Mouse (Mus musculus) CH12.LX (cell line): ENCODE measurements at regions not wholly inside any gene's neighbourhood (a gene's known extent, or its start where the extent isn't known, plus 50 kb on each side); places are given as distances from the start of the nearest gene placed in this dataset.

ENCODE experiments used
- DNase-seq: peaks from one replicate; pipeline ENCODE4 v3.0.0-alpha.2; 2013; ENCODE audit errors: extremely low read depth
- H3K27ac ChIP-seq: 2 replicates; pipeline ENCODE4 v1.5.1; 2012; ENCODE audit warnings: low read depth, mild to moderate bottlenecking, control low read depth, moderate library complexity; ENCODE audit not compliant: insufficient read depth
- H3K27me3 ChIP-seq: replicated peaks from 2 replicates; pipeline ENCODE3; 2012; ENCODE audit warnings: inconsistent platforms
- H3K36me3 ChIP-seq, 2 experiments: replicated peaks in 1 of 2; 2 replicates each; pipeline versions ENCODE3 to v1.6.1; 2012; ENCODE audit warnings: inconsistent platforms in 1 of 2, low read length in 1 of 2, mild to moderate bottlenecking in 1 of 2, mixed read lengths in 1 of 2, moderate library complexity in 1 of 2; ENCODE audit not compliant: control insufficient read depth in 1 of 2, insufficient read depth in 1 of 2
- H3K4me1 ChIP-seq, 2 experiments: 2 replicates each; pipeline ENCODE4 v1.6.1; 2012; ENCODE audit warnings: inconsistent platforms in 1 of 2, moderate library complexity in 1 of 2; ENCODE audit not compliant: insufficient read depth in 2 of 2, control insufficient read depth in 1 of 2
- H3K4me2 ChIP-seq: 2 replicates; pipeline ENCODE4 v1.6.1; 2012; ENCODE audit warnings: low read depth, mild to moderate bottlenecking, control low read depth; ENCODE audit not compliant: poor library complexity, insufficient read depth, severe bottlenecking
- H3K4me3 ChIP-seq, 3 experiments: fragments of 150-350 bp in 1 of 3; sonication (generic) in 1 of 3; replicated peaks in 1 of 3; 2 replicates each; pipeline versions ENCODE3 to v1.5.1; 2011 to 2012; ENCODE audit warnings: low read depth in 2 of 3, low read length in 2 of 3, mild to moderate bottlenecking in 2 of 3, moderate library complexity in 2 of 3, control low read depth in 1 of 3, improper control_type of control experiment in 1 of 3, inconsistent platforms in 1 of 3, mixed read lengths in 1 of 3; ENCODE audit not compliant: poor library complexity in 1 of 3
- H3K79me2 ChIP-seq: replicated peaks from 2 replicates; pipeline ENCODE4 v1.6.1; 2012; ENCODE audit warnings: mild to moderate bottlenecking, moderate library complexity; ENCODE audit not compliant: control insufficient read depth, poor library complexity, insufficient read depth, severe bottlenecking; ENCODE audit errors: extremely low read depth
- H3K9ac ChIP-seq: 2 replicates; pipeline ENCODE4 v1.6.1; 2012; ENCODE audit warnings: low read depth, mild to moderate bottlenecking, control low read depth, moderate library complexity; ENCODE audit not compliant: insufficient read depth
- H3K9me3 ChIP-seq: replicated peaks from 2 replicates; pipeline ENCODE3; 2012; ENCODE audit warnings: low read length, inconsistent platforms, mixed read lengths
- CTCF ChIP-seq, 2 experiments: IDR thresholded peaks in 1 of 2; conservative IDR thresholded peaks in 1 of 2; 2 replicates each; pipeline ENCODE4 v1.5.1; 2011 to 2012; ENCODE audit warnings: low read depth in 2 of 2, low read length in 2 of 2, improper control_type of control experiment in 1 of 2, inconsistent platforms in 1 of 2, mild to moderate bottlenecking in 1 of 2, moderate library complexity in 1 of 2
- ELF1 ChIP-seq: IDR thresholded peaks from 2 replicates; pipeline ENCODE4 v1.6.1; 2014; ENCODE audit warnings: low read depth, mild to moderate bottlenecking, inconsistent platforms, low read length, improper control_type of control experiment
- EP300 ChIP-seq: IDR thresholded peaks from 2 replicates; pipeline ENCODE4 v1.6.1; 2011; ENCODE audit warnings: low read length, improper control_type of control experiment
- ETS1 ChIP-seq: conservative IDR thresholded peaks from 2 replicates; pipeline ENCODE4 v1.6.1; 2012; ENCODE audit warnings: low read depth, mild to moderate bottlenecking, inconsistent platforms, low read length, improper control_type of control experiment, moderate library complexity
- GABPA ChIP-seq: IDR thresholded peaks from 2 replicates; pipeline ENCODE4 v1.6.1; 2012; ENCODE audit warnings: low read depth, low read length, improper control_type of control experiment, inconsistent platforms; ENCODE audit not compliant: insufficient replicate concordance
- HCFC1 ChIP-seq: IDR thresholded peaks from 2 replicates; pipeline ENCODE4 v1.6.1; 2012; ENCODE audit warnings: low read depth, mild to moderate bottlenecking, inconsistent platforms, low read length, improper control_type of control experiment
- JUND ChIP-seq: conservative IDR thresholded peaks from 2 replicates; pipeline ENCODE4 v1.6.1; 2011; ENCODE audit warnings: low read depth, low read length, improper control_type of control experiment
- KAT2A ChIP-seq: IDR thresholded peaks from 2 replicates; pipeline ENCODE4 v1.6.1; 2012; ENCODE audit warnings: low read length, improper control_type of control experiment, inconsistent platforms; ENCODE audit not compliant: insufficient replicate concordance
- MAZ ChIP-seq: IDR thresholded peaks from 2 replicates; pipeline ENCODE4 v1.6.1; 2012; ENCODE audit warnings: low read depth, mild to moderate bottlenecking, inconsistent platforms, low read length, improper control_type of control experiment, moderate library complexity
- MXI1 ChIP-seq: IDR thresholded peaks from 2 replicates; pipeline ENCODE4 v1.6.1; 2011; ENCODE audit warnings: mild to moderate bottlenecking, low read depth, low read length, improper control_type of control experiment
- MYC ChIP-seq: IDR thresholded peaks from 2 replicates; pipeline ENCODE4 v1.6.1; 2011; ENCODE audit warnings: low read depth, mild to moderate bottlenecking, improper control_type of control experiment, low read length
- NRF1 ChIP-seq: IDR thresholded peaks from 2 replicates; pipeline ENCODE4 v1.6.1; 2014; ENCODE audit warnings: low read depth, mild to moderate bottlenecking, inconsistent platforms, low read length, improper control_type of control experiment, moderate library complexity
- PAX5 ChIP-seq: IDR thresholded peaks from 2 replicates; pipeline ENCODE4 v1.6.1; 2012; ENCODE audit warnings: low read length, inconsistent platforms, mixed read lengths
- RAD21 ChIP-seq: IDR thresholded peaks from 2 replicates; pipeline ENCODE4 v1.6.1; 2011; ENCODE audit warnings: low read depth, mild to moderate bottlenecking, low read length, improper control_type of control experiment, moderate library complexity
- SIN3A ChIP-seq: IDR thresholded peaks from 2 replicates; pipeline ENCODE4 v1.6.1; 2012; ENCODE audit warnings: low read length, improper control_type of control experiment, inconsistent platforms
- TBP ChIP-seq: conservative IDR thresholded peaks from 2 replicates; pipeline ENCODE4 v1.6.1; 2011; ENCODE audit warnings: low read depth, low read length, improper control_type of control experiment
- TCF12 ChIP-seq: IDR thresholded peaks from 2 replicates; pipeline ENCODE4 v1.6.1; 2014; ENCODE audit warnings: low read depth, mild to moderate bottlenecking, inconsistent platforms, low read length, improper control_type of control experiment
- UBTF ChIP-seq: IDR thresholded peaks from 2 replicates; pipeline ENCODE4 v1.6.1; 2012; ENCODE audit warnings: low read depth, mild to moderate bottlenecking, inconsistent platforms, low read length, improper control_type of control experiment, moderate library complexity
- ZC3H11A ChIP-seq: IDR thresholded peaks from 2 replicates; pipeline ENCODE4 v1.6.1; 2012; ENCODE audit warnings: low read depth, mild to moderate bottlenecking, inconsistent platforms, low read length, improper control_type of control experiment
- ZKSCAN1 ChIP-seq: IDR thresholded peaks from 2 replicates; pipeline ENCODE4 v1.6.1; 2012; ENCODE audit warnings: low read depth, inconsistent platforms, low read length, improper control_type of control experiment, borderline replicate concordance
- ZMIZ1 ChIP-seq: IDR thresholded peaks from 2 replicates; pipeline ENCODE4 v1.6.1; 2012; ENCODE audit warnings: low read depth, mild to moderate bottlenecking, inconsistent platforms, low read length, improper control_type of control experiment
- dilution Hi-C: fragments of 300-500 bp; cut with MboI; formaldehyde crosslinking; loops from 2 replicates; pipeline ENCODE4 v1.14.3; 2020; ENCODE audit warnings: low sequenced_read_pairs; ENCODE audit not compliant: extremely low pct_unique_long_range_greater_than_20kb, extremely low pct_ligation_motif_present
- in situ Hi-C: fragments of 300-500 bp; cut with MboI; formaldehyde crosslinking; loops from 3 replicates; pipeline ENCODE4 v1.14.3; 2019; ENCODE audit warnings: low sequenced_read_pairs, low pct_ligation_motif_present, low pct_unique_long_range_greater_than_20kb, mixed read lengths

DNA sequence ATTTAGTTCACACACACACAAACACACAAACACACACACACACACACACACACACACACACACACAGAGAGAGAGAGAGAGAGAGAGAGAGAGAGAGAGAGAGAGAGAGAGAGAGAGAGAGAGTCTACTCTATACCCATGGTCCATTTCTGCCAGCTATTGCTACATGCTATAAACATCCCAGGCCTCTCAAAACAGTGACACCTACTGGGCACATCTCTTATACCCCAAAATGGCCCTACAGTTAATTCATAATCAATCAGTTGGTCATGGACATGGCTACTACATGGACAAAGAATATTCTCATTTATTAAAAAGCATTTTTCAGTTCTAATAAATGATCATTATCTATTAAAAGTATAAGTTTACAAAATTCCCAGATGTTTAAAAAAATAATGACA, 236.8 kb upstream of the Robo2 start:
- Histone ChIP-seq H3K4me1 (no peaks in the 10 kb centered on the region), H3K36me3 (no peaks in the 10 kb centered on the region), H3K9me3 (peaks cover 35% of the 10 kb centered on the region), H3K4me2 (no peak overlapping the region), H3K27ac (no peak overlapping the region), H3K79me2 (no peaks in the 10 kb centered on the region), H3K27me3 (no peaks in the 10 kb centered on the region), H3K4me3 (no peak overlapping the region), H3K9ac (no peak overlapping the region)
- dilution Hi-C loops: no loop called here
- TF ChIP-seq ETS1: no peak
- no peak for TF ChIP-seq TBP
- no peak for TF ChIP-seq RAD21
- TF ChIP-seq ZMIZ1: no peak
- TF ChIP-seq EP300: no peak
- DNase-seq: no peak
- in situ Hi-C loops: no loop called here

DNA sequence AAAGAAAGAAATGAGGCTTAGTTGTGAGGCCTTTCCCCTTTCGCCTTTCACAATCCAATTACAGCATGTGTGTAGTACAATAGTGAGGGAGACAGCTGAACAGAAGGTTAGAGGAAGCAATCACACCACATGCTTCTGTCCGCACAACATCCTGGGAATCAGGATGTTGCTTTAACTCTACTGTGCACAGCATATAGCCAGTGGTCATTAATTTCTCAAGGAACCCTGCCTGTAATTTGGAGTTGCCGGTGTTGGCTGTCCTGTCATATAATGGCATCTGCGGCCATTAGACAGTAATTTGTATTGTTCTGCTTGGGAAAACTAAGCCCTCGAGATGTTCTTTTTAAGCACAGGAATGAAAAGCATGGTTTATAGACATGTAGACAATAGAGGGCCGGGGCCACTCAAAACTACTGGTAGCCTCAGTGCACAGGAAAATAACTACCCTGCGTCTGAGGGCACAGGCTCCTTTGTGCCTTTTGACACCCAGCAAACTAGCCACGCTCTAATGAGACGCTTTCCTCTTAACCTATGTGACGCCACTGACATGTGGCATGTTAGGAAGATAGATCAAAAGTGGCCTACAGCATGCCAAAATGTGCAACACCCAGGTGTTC, 233.2 kb upstream of the Robo2 start:
- H3K79me2 ChIP-seq: no peaks in the 10 kb centered on the region
- no peak overlapping the region for H3K27ac ChIP-seq
- dilution Hi-C loops: no loop called here
- H3K36me3 ChIP-seq: no peaks in the 10 kb centered on the region
- H3K4me1 ChIP-seq: no peaks in the 10 kb centered on the region
- H3K9me3 ChIP-seq: peaks cover 36% of the 10 kb centered on the region
- no peak overlapping the region for H3K4me3 ChIP-seq
- H3K4me2 ChIP-seq: no peak overlapping the region
- no peak for DNase-seq
- no peak overlapping the region for H3K9ac ChIP-seq
- TF ChIP-seq EP300 (no peak), PAX5 (no peak), NRF1 (no peak), MXI1 (no peak), CTCF (conservative IDR thresholded peaks at IDR 0.05 in 1 of 2, IDR thresholded peaks at IDR 0.05 in 1 of 2; ENCODE audit: low read depth in 2 of 2, low read length in 2 of 2) (no peak), JUND (no peak), SIN3A (no peak), GABPA (no peak), HCFC1 (no peak), ZC3H11A (no peak)
- H3K27me3 ChIP-seq: no peaks in the 10 kb centered on the region
- in situ Hi-C loops: no loop called here

DNA sequence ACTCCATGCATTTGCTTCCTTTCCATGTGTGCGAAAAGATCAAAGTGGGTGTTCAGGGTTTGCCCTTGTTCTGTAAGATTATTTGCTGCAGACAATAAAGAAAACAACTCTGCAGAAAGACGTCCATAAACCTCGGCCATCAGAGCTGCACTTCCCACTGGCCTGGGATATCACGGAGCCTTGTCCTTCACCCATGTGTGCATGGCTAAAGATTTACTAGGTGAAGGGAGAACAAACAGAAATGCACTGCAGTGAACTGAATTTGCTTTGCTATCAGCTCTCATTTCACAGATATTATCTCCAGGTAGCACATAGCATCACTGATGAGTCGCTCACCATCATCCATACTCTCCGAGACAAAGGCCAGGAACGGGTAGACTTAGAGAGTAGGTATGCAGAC, 228.2 kb upstream of the Robo2 start:
- H3K4me1 ChIP-seq: no peaks in the 10 kb centered on the region
- H3K79me2 ChIP-seq: no peaks in the 10 kb centered on the region
- no peak overlapping the region for H3K4me3 ChIP-seq
- H3K36me3 ChIP-seq: no peaks in the 10 kb centered on the region
- peaks cover 35% of the 10 kb centered on the region for H3K9me3 ChIP-seq
- H3K27me3 ChIP-seq: no peaks in the 10 kb centered on the region
- dilution Hi-C loops (no loop called here), in situ Hi-C loops (no loop called here)
- TF ChIP-seq UBTF (no peak), ZMIZ1 (no peak), MAZ (no peak), EP300 (no peak), GABPA (no peak), ETS1 (no peak), RAD21 (no peak), ZKSCAN1 (no peak), ELF1 (no peak), CTCF (conservative IDR thresholded peaks at IDR 0.05 in 1 of 2, IDR thresholded peaks at IDR 0.05 in 1 of 2; ENCODE audit: low read depth in 2 of 2, low read length in 2 of 2) (no peak), MYC (no peak), KAT2A (no peak), TCF12 (no peak)
- no peak for DNase-seq
- no peak overlapping the region for H3K27ac ChIP-seq
- no peak overlapping the region for H3K4me2 ChIP-seq
- no peak overlapping the region for H3K9ac ChIP-seq
